Mouse (Mus musculus) embryonic stem cell, embryonic (primary cell): Measurements from ENCODE around the gene Anapc5.

Experiments used
- CTCF ChIA-PET, 4 experiments: fragments of 300-600 bp in 2 of 4; fragments of 350-600 bp in 2 of 4; sonication (Branson Sonifier 250); formaldehyde crosslinking; loops; one replicate each; lab custom pipeline; 2022; ENCODE audit warnings: inconsistent platforms in 2 of 4; lab: Charles Lee
- POLR2A ChIA-PET, 4 experiments: fragments of 300-600 bp in 2 of 4; fragments of 350-600 bp in 2 of 4; sonication (Branson Sonifier 250); formaldehyde crosslinking; loops; one replicate each; lab custom pipeline; 2022; ENCODE audit warnings: antibody characterized with exemption in 4 of 4, inconsistent platforms in 1 of 4; lab: Charles Lee

Gene Anapc5

GRCm38 (mm10) chr5:122812699-122813098 is 8.4 kb downstream of the Anapc5 start:
- ChIA-PET POLR2A (interaction anchor here in 3 of 4 experiments (0.7 to 17.3 kb wide), 18 partner anchors 8 to 245 kb away, joined by 3 to 296 read pairs (median 3); partner anchors contain the start of genes Anapc5 (in 3 of the 3) and P2rx4 (in 1 of the 3)), CTCF (interaction anchor here (0.6 to 3.0 kb wide), 20 partner anchors 8 to 470 kb away, joined by 3 to 31 read pairs (median 6); partner anchors contain the start of genes Anapc5 (in 2 of the 4) and Rnf34 (in 1 of the 4))

- ChIA-PET CTCF (interaction anchor here (0.5 to 3.0 kb wide), 63 partner anchors 9 to 1979 kb away, joined by 3 to 31 read pairs (median 3); partner anchors contain the start of genes Anapc5 (in 3 of the 4), Rnf34 (in 2 of the 4) and Orai1 (in 1 of the 4)), POLR2A (interaction anchor here (0.5 to 17.3 kb wide), 32 partner anchors 9 to 524 kb away, joined by 3 to 296 read pairs (median 4); partner anchors contain the start of genes Anapc5 (in 3 of the 4), Rnf34 (in 2 of the 4) and P2rx4 (in 1 of the 4))
These were observed 9.6 kb downstream of the Anapc5 start for GRCm38 (mm10) chr5:122811364-122812079.

- POLR2A ChIA-PET: interaction anchor here in 2 of 4 experiments (0.6 to 17.9 kb wide), 4 partner anchors 9 to 318 kb away, joined by 3 to 296 read pairs (median 11); partner anchors contain the start of gene Anapc5 (in 1 of the 2)
- CTCF ChIA-PET: interaction anchor here (0.5 to 1.5 kb wide), 8 partner anchors 9 to 389 kb away, joined by 3 to 7 read pairs (median 4); no protein-coding TSS in a partner anchor
These were observed 15.6 kb downstream of the Anapc5 start for GRCm38 (mm10) chr5:122805503-122805902.

- ChIA-PET POLR2A (interaction anchor here in 3 of 4 experiments (0.5 to 17.9 kb wide), 10 partner anchors 11 to 233 kb away, joined by 3 to 296 read pairs (median 4); partner anchors contain the start of gene Anapc5 (in 2 of the 3)), CTCF (interaction anchor here in 2 of 4 experiments (0.7 to 4.9 kb wide), 2 partner anchors 9 to 10 kb away, joined by 3 to 31 read pairs (median 11); no protein-coding TSS in a partner anchor)
These were observed 18.4 kb downstream of the Anapc5 start for GRCm38 (mm10) chr5:122802706-122803105.

DNA sequence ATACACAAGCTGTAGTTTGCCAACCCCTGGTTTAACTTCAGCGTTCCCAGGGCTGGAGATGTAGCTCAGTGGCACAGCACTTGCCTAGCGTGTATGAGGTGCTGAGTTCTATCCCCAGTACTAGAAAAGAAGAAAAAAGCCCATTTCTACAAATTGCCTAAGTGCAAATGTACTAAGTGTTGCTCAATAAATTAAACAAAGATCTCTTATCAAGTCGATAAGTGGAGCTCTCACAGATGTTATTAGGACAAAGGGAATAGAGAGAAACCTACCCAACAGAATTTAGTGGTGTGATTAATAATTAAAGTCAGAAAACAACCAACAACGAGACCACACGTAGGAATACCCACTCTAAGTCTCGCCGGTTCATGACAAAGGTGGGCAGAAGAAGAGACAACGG is 19.5 kb downstream of the Anapc5 start:
- POLR2A ChIA-PET: interaction anchor here in 3 of 4 experiments (0.5 to 17.9 kb wide), 9 partner anchors 10 to 371 kb away, joined by 3 to 296 read pairs (median 4); partner anchors contain the start of gene Anapc5 (in 2 of the 3)
- CTCF ChIA-PET: interaction anchor here in 2 of 4 experiments (0.6 to 4.9 kb wide), 3 partner anchors 10 to 21 kb away, joined by 3 to 31 read pairs (median 7); no protein-coding TSS in a partner anchor

- ChIA-PET CTCF (interaction anchor here in 2 of 4 experiments (1.1 to 4.9 kb wide), 3 partner anchors 9 to 11 kb away, joined by 3 to 31 read pairs (median 17); no protein-coding TSS in a partner anchor), POLR2A (interaction anchor here in 3 of 4 experiments (0.6 to 17.9 kb wide), 13 partner anchors 9 to 315 kb away, joined by 3 to 296 read pairs (median 4); partner anchors contain the start of gene Anapc5 (in 2 of the 3))
These were observed 20.7 kb downstream of the Anapc5 start for GRCm38 (mm10) chr5:122800345-122801010.

DNA sequence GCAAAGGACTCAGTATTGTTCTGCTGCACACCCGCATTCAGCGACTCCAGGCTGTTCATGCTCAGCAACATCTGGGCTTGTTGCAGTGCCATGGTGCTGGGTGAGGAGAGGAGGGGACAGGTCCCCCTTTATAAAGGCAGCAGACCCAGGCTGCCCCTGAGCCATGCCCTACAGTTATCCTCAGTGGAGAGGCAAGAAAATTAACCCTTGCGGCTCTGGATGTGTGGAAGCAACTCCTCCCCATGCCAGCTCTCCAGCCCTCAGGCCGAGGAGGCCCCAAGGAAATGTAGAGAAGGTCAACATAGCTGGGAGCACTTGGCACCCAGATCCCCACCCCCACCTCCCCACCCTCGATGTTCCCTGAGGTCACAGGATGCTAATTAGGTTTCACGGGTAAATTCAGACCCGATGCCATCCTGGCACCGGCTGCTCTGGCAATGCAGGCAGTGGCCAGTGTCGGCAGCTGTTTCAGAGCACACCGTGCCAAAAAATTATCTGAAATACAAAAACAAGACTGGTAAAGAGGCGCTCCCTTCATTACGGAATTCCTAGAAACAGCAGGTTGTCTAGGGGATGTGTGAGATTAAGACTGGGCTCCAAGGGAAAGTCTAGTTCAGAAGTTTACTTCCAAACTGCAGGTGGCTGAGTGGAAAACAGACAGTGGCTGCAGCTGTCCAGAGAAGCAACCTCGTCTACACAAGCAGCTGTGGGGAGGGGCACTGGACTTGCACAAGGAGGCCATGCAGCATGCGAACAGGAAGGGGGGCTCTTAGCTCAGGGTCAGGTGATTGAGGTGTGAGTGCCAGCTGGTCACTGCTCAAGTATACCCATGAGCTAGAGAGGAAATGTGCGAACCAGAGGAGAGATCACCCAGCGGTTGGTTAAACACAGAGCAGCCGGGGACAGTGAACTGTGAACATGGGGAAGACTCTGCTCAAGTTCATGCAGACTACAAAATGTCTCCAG is 21.5 kb downstream of the Anapc5 start:
- CTCF ChIA-PET: interaction anchor here in 2 of 4 experiments (0.6 to 4.9 kb wide), 3 partner anchors 12 to 15 kb away, joined by 3 to 31 read pairs (median 17); no protein-coding TSS in a partner anchor
- POLR2A ChIA-PET: interaction anchor here (0.6 to 17.9 kb wide), 22 partner anchors 8 to 314 kb away, joined by 3 to 296 read pairs (median 4); partner anchors contain the start of gene Anapc5 (in 2 of the 4)

GRCm38 (mm10) chr5:122798557-122799378 is 22.4 kb downstream of the Anapc5 start:
- ChIA-PET POLR2A (interaction anchor here (0.7 to 17.9 kb wide), 17 partner anchors 8 to 96 kb away, joined by 3 to 296 read pairs (median 4); partner anchors contain the start of gene Anapc5 (in 2 of the 4)), CTCF (interaction anchor here in 2 of 4 experiments (0.7 to 4.9 kb wide), 4 partner anchors 13 to 455 kb away, joined by 3 to 31 read pairs (median 10); no protein-coding TSS in a partner anchor)

DNA sequence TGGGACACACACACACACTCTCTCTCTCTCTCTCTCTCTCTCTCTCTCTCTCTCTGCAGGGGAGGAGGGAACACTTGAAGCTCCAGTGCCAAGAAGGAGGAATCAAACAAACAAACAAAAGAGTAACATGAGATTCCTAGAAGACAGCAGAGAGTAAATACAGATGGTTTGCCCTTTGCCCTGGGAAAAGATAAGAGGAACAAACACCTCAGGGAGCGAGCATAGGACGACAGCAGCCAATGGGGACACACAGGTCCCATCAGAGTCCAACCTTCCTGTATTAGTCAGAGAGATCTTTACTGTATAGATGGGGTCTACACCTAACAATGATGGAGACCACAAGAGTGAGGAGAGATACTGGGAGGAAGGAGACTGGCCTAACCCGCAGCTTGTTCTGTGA is 23.3 kb downstream of the Anapc5 start:
- ChIA-PET POLR2A (interaction anchor here in 2 of 4 experiments (1.5 to 17.9 kb wide), 6 partner anchors 9 to 96 kb away, joined by 3 to 296 read pairs (median 12); partner anchors contain the start of gene Anapc5 (in 2 of the 2)), CTCF (interaction anchor here in 2 of 4 experiments (0.6 to 4.0 kb wide), 6 partner anchors 14 to 454 kb away, joined by 3 to 17 read pairs (median 3); no protein-coding TSS in a partner anchor)

DNA sequence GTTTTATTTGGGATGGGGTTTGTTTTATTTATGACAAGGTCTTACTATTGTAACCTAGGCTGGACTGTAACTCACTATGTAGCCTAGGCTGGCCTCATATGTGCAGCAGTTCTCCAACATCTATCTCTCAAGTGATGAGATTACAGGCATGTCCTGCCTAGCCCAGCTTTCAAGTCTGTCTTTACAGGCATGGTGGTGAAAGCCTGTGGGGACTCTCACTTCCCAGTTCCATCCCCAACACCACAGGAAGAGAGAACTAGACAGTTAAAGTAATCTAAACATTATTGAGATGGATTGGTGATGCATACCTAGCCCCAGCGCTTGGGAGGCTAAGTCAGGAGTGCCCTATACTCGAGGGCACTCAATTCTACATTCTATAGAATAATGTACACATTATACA is 32.4 kb downstream of the Anapc5 start:
- ChIA-PET POLR2A (interaction anchor here in 1 of 4 experiments (0.8 to 1.9 kb wide), 2 partner anchors 12 to 32 kb away, joined by 4 to 6 read pairs; partner anchors contain the start of gene Anapc5), CTCF (no interaction called here)

DNA sequence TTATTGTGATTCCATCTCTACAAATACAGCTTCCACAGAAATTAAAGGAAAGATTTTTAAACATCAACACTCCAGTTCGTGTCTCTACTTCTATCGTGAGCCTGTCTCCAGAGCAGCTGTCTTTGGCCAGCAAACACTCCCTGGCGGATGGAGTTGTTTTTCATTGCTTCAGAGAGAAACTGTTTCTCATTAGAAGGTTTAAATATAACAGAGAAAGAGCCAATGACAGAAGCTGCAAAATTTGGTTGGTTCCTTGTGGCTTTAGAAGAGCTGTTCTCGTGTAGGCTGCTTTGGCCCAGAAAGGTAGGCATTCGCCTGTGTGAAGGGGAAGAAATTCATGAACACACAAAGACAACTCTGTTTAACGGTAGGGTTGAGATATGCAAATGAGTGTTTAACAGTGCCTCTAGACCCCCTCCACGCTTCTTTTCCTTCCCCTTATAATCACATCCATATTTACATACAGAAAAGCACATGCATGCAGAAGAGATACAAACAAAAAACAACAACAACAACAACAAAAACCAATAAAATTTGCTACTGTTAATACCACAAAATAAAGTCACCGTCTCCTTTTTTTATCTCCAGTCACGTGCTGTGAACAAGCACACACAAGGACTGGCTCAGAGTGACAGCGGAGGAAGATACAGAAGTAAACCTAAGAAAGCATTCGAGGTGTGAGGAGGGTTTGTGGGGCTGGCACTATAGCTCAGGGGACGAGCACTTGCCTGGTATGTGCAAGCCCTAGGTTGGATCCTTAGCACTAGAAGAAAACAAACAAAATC is 34.9 kb downstream of the Anapc5 start:
- CTCF ChIA-PET: no interaction called here
- POLR2A ChIA-PET: interaction anchor here (0.5 to 1.8 kb wide), 10 partner anchors 8 to 301 kb away, joined by 3 to 6 read pairs (median 3); no protein-coding TSS in a partner anchor

DNA sequence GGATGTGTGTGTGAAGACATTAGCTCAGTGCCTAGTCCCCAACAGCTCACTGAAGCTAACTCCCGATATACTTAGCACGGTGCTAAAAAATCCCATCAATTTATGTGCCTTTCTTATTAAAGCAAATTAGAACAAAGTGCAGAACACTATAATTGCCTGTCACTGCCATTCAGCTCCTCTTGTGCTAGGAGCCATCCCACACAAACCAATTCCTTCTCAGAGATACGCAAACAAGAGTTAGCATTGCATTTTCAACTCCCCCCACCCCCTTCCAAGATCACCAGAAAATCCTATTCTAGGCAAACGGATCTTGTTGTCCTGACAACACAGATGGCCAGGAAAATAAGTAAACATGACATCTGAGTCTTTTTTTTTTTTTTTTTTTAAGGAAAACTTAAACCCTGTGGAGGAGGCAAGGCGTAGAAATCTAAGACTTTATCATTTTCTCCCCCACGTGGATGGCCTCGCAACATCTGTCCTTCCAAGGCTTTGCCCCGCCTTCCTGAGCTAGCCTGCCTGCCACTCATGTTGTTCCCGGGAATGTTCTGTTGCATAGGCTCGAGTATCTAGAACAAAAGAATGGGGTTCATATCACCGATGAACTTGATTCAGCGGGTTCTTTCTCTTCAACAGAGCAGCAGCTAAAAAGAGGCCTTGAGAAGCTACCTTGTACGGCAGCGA is 37.3 kb downstream of the Anapc5 start:
- ChIA-PET POLR2A (interaction anchor here (0.6 to 2.0 kb wide), 29 partner anchors 8 to 363 kb away, joined by 3 to 10 read pairs (median 4); partner anchors contain the start of gene Orai1 (in 1 of the 4)), CTCF (interaction anchor here in 3 of 4 experiments (0.7 to 1.6 kb wide), 5 partner anchors 20 to 51 kb away, joined by 3 to 9 read pairs (median 5); no protein-coding TSS in a partner anchor)

GRCm38 (mm10) chr5:122782066-122782465 is 39.1 kb downstream of the Anapc5 start:
- POLR2A ChIA-PET: interaction anchor here in 2 of 4 experiments (0.6 to 2.0 kb wide), 8 partner anchors 9 to 75 kb away, joined by 3 to 10 read pairs (median 4); partner anchors contain the start of gene P2rx4 (in 1 of the 2)
- CTCF ChIA-PET: no interaction called here
